Mouse (Mus musculus) activated CD4-positive, CD25-positive, alpha-beta regulatory T cell, adult 4 months (primary cell): Measurements from ENCODE around the gene Ddc. TPM values are rescaled to one million over a fixed set of nuclear protein-coding genes. Genes with fewer than 3 reads are reported as not detected.

ENCODE experiments used
- ATAC-seq: one replicate; pipeline ENCODE4 v1.8.0; 2017
- polyA plus RNA-seq, 2 experiments: library from polyadenylated mRNA; unstranded; fragments of 100-300 nt; shearing (Covaris generic); gene quantifications; one replicate each; pipeline ENCODE4 v1.2.1; 2017

Ddc gene
- 1 to 10 TPM; 1.9 to 2.4 TPM for polyA plus RNA-seq

DNA sequence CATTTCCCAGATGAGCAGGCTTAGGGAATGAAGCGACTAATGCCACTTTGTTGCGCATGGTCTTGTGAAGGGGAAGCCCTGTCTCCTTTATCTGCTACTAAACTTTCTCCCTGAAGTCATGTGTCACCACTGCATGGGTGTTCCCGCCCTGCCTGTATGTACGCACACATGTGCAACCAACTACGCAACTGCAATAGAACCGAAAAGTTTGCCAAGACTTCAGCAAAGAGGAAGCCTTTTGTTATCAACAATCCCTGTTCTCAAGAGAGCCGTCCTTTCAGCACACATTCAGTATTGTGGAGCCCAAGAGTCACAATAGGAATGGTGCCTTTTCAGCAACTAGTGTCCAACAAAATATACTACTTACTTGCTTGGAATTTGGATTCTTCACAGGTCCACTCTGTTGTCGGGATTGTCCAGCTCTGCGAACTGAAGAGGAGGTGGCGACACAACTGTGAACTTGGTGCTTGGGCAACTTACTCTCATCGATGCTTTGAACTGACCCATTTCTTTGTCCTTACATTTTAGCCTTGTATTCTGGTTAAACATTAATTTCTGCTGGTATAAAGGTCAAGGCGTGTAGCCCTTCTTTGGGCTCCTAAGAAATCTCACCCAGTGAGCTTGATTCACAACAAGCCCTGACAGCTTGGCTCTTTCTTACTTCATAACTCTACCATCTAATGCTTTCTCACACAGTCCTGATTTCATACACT lies at the start of gene Ddc:
Gene Ddc (minus strand): TSS at position 500 of the 713 bp plus-strand sequence.
- no peak for ATAC-seq

DNA sequence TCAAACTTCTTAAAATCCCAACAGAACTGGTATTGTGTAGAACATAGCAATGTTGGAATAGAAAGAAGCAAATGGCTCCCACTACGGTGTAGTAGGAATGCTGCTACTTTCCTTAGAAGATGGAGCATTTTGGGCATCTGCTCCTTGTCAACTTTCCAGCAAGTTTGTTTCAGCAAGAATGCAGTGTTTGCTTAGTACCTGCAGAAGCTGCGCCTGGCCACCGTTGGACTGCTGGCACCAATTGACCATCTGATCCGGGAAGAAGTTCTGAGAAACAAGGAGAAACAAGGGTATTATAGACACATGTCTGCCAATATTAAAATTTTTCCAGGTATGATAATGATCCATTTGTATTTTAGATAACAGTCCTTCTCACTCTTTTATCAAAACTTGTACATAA lies 47.8 kb upstream of the Ddc start:
- ATAC-seq, result no peak

DNA sequence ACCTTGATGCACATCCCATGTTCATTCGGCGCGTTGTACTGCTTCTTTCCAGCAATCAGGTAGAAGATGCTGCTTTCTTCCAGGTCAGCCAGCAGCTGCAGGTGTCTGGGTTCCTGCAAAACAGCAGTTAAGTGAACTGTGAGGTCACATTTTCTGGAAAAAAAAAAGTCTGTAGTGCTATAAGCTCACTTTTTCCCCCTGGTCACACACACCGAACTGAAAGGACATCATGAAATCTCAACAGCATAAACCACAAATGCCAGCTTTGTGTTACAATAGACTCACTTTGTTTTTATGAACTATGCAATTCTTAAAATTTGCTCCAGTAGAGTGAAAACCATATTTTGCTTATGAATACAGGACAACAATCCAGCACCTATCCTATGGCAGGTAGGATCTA lies 46.9 kb upstream of the Ddc start:
- ATAC-seq, result no peak

DNA sequence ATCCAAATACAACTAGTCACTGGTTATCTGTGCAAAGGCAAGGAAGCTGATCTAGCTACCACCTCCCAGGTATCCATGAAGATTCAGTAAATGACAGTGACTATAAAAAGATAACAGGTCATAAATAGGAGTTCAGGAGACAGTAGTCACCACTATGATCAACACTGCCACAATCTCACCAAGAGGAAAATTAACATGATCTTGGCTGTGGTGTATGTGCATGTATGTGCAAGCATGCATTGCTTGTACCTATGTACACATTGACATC lies 46.1 kb upstream of the Ddc start:
- no peak for ATAC-seq

DNA sequence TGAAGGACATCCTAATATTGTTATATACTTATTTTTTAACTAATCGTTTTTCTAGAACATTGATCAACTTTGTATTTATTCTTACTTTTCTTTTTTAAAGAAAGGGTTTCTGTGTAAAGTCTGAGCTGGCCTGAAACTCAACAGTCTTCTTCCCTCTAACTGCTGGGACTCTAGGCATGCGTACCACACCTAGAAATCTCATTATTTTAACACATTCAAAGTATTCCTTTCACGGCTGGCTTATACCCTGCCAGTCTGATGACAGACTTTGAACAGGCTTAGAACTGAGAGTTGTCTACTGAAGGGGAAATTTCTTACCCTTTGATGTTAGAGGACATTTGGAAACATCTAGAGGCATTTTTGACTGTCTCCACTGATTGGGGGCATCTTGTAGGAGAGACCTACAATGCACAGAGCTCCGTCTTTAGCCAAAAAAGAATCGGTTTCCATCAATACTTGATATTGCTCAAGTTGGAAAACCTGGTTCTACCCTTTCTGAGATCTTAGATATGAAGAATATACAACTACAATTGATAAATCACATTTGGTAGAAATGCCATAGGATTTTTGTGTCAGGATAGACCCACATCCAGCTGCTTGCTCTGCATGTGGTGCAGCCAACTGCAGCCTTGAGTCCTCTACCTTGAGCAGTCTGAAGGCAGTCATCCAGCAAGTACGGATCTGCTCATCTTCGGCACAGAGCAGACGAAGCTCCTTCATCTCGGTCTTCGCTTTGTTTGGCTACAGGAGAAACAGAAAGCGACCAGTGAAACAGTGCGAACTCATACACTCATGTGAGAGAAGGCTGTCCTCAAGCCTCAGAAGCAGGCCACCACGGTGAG lies 45.5 kb upstream of the Ddc start:
- ATAC-seq, result no peak

DNA sequence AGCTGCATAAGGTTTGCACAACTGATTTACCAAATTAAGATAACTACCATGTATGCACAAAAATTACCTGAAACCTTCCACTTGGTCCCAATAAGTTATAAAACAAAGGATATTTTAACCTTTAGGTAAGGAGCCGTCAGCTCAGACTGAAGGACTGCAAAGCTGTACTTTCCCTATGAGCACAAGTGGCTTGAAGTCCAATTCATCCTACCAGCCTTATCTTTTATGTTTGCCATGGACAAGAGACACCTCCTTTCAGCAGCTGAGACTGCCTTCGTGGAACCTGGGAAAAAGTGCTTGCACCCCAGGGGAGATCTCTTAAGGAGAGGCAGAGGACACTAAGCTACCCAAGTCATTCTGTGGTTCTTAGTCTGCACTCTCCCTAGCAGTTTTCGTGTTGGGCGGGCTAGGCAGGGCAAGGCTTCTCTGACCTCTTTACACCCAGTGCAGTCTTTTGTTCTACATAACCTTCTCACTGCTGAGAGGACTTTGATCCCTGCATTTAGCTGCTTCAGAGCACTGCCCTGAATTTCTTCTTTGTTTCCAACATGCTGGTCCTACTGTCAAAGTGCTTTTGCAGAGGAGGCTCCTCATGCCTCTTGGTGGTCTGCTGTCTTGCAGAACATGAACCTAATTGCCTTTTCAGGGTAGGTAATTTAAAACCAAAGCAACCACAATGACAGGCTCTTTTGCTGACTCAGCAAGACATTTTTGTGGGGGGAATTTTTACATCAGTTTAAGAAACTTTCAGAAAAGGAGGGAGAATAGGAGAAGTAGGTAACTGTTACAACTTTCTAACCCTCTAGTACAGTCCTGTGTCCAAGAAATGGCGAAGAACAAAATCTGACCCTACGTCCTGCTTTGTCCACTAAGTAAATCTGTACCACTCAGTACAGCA lies 44.6 kb upstream of the Ddc start:
- ATAC-seq, result no peak

DNA sequence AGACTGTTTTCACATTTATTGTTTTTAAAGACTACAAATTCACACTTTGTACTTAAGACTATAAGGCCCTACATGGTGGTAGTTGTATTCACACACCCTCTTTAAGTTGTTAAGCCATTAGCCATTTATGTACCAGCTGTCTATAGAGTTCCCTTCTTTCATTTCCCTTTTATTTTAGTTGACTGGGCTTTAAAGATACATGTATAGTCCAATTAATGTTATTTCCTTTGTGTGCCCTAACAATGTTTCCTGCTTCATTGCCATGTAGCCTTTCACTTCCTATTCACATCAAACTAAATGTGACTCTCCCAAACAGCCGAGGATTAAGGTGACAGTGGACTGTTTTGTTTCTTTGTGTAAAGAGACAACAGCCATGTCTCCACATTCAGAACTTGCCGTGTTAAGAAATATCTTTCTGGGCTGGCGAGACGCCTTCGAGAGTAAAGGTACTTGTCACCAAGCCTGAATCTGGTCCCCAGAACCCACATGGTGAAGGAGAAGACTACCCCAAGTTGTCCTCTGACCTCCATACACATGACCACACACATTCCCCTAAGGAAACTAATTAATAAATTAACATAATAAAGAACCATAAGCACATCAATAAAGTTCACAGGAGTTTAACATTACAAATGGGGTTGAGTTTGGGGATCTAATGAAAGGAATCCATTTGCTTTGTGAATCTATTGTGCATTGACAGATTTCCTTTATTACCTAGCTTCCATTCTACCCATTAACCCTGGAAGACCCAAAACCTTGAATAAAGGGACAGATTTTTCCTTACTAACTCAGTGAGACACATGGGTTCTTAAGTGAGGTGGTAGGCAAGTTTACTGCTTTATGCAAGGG lies 43.1 kb upstream of the Ddc start:
- ATAC-seq, result no peak

GRCm38 (mm10) chr11:11939611-11940010 lies 41.7 kb upstream of the Ddc start:
- no peak for ATAC-seq

DNA sequence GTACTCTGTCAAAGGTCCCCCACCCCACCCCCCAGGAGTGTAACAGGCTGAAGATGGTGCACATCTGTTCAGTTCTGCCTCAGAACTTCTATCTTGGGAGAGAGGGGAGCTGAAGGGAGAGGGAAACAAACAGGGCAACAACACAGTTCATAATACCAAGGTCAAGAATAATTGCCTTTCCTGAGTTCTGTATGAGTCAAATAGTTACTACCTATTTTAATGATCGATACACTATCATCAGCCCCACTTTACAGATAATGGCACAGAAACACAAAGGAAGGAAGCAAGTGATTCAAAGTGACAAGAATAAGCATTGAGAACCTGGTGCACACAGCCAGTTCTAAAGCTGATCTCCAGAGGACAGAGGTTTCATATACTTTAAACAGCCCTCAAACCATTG lies 40.6 kb upstream of the Ddc start:
- no peak for ATAC-seq

- no peak for ATAC-seq
Observed at GRCm38 (mm10) chr11:11937340-11938030, 39.5 kb upstream of the Ddc start.

- no peak for ATAC-seq
Observed at GRCm38 (mm10) chr11:11934808-11935207, 36.9 kb upstream of the Ddc start.

GRCm38 (mm10) chr11:11932102-11932789 lies 34.3 kb upstream of the Ddc start:
- no peak for ATAC-seq

DNA sequence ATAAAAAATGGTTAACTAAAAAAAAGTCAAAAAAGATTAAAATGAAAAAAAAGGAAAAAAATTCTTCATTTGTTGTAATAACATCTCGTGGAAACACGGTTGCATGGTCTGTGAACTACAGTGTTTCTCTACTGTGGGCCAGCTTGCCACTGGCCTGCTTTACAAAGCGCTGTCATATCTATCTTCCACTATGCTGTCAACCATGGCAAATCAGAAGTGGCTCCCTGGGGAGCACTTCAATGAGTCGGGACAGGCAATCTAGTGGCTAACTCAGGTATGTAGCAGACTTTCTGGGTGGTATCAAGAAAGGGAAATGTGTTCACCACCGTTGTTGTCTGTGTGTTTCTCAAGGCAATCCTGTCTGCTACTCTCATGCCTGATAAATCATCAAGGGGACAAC lies 33.7 kb upstream of the Ddc start:
- ATAC-seq, result no peak

DNA sequence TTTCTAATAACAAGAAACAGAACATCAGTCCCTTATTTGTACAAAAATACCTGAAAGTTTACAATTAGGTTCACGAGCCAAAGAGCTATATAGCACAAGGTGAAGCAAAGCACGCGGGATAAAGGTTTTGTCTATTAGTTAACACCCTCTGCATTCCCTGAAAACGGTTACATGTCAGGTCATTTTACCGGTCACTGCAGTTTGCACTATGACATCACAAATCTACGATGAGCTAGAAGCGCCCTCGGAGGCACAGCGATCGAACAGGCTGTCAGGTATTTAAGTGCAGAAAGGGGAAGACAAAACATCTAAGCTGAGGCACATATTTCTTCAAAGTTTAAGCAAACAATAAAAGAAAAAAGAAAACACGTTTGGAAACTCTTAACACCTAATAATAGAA lies 32.6 kb upstream of the Ddc start:
- ATAC-seq, result no peak

- ATAC-seq, result no peak
Observed at GRCm38 (mm10) chr11:11929059-11929458, 31.1 kb upstream of the Ddc start.

DNA sequence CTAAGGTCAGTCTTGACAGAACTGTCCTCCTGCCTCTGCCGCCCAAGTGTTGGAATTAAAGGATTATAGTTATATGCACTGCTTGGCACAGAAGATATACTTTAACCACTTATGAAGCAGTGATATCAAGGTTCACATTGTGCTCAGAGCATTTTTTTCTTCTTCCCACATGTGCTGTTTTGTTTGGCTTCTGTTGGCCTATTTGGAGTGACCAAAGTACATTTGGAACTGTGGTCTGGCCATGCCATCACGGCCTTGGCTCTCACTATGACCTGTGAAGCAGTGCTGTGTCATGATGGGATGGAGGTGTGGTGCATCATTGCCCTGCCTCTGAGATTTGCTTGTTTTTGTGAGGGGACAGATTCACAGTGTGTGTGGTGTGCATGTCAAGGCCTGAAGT lies 30.6 kb upstream of the Ddc start:
- ATAC-seq, result no peak

- no peak for ATAC-seq
Observed at GRCm38 (mm10) chr11:11923900-11924299, 26.0 kb upstream of the Ddc start.

GRCm38 (mm10) chr11:11923345-11923744 lies 25.4 kb upstream of the Ddc start:
- ATAC-seq, result no peak

GRCm38 (mm10) chr11:11922106-11922505 lies 24.2 kb upstream of the Ddc start:
- ATAC-seq, result no peak

- ATAC-seq, result no peak
Observed at GRCm38 (mm10) chr11:11907703-11908413, 9.9 kb upstream of the Ddc start.
